Mouse (Mus musculus) neural tube, embryonic 14.5 days (tissue): ENCODE data around the gene Rpl39. TPM values are rescaled to one million over a fixed set of nuclear protein-coding genes. Genes with fewer than 3 reads are reported as not detected.

ENCODE experiments used
- ATAC-seq: fragments of 200-750 bp; cut with Nextera tagmentation; 2 replicates; pipeline ENCODE4 v1.8.0; 2017; ENCODE audit warnings: low read depth, mild to moderate bottlenecking, moderate TSS enrichment, moderate library complexity
- H3K27ac ChIP-seq: fragments of 300-500 bp; sonication (generic); 2 replicates; pipeline ENCODE4 v1.5.1; 2014; ENCODE audit warnings: low read depth, mild to moderate bottlenecking, control low read depth, low read length, moderate library complexity, mixed read lengths
- H3K27me3 ChIP-seq: fragments of 300-500 bp; sonication (generic); 2 replicates; pipeline ENCODE4 v1.6.1; 2014; ENCODE audit warnings: low read length; ENCODE audit not compliant: control insufficient read depth, insufficient read depth
- H3K36me3 ChIP-seq: fragments of 300-500 bp; sonication (generic); 2 replicates; pipeline ENCODE4 v1.6.1; 2014; ENCODE audit warnings: low read length, mixed read lengths; ENCODE audit not compliant: control insufficient read depth, insufficient read depth
- H3K4me1 ChIP-seq: fragments of 300-500 bp; sonication (generic); 2 replicates; pipeline ENCODE4 v1.6.1; 2014; ENCODE audit warnings: low read length; ENCODE audit not compliant: control insufficient read depth, insufficient read depth
- H3K4me2 ChIP-seq: fragments of 300-500 bp; sonication (generic); 2 replicates; pipeline ENCODE4 v1.6.1; 2014; ENCODE audit warnings: mild to moderate bottlenecking, low read depth, low read length, control low read depth
- H3K4me3 ChIP-seq: fragments of 300-500 bp; sonication (generic); 2 replicates; pipeline ENCODE4 v1.5.1; 2014; ENCODE audit warnings: low read depth, low read length, control low read depth, mixed read lengths
- H3K9ac ChIP-seq: fragments of 300-500 bp; sonication (generic); replicated peaks from 2 replicates; pipeline ENCODE4 v1.6.1; 2014; ENCODE audit warnings: low read depth, mild to moderate bottlenecking, control low read depth, low read length, mixed read lengths
- H3K9me3 ChIP-seq: fragments of 300-500 bp; sonication (generic); 2 replicates; pipeline ENCODE4 v1.6.1; 2016; ENCODE audit warnings: low read length; ENCODE audit not compliant: control insufficient read depth
- WGBS: fragments of 180-500 bp; shearing (Covaris S2); extraction: QIAGEN DNeasy Blood & Tissue Kit; methylation state at CpG from one replicate; pipeline ENCODE4 v1.1.7; 2014; 5-methylcytosine and 5-hydroxymethylcytosine counted together
- polyA plus RNA-seq: library from polyadenylated mRNA; unstranded; fragments of >200 nt; fragmentation: Nextera tagmentation; extraction: Ambion mirVana; gene quantifications from 2 replicates; pipeline ENCODE4 v1.2.1, GENCODE M21; 2014

Rpl39 gene
- polyA plus RNA-seq, 1 experiment from 2014 or later: 307 TPM

GRCm38 (mm10) chrX:37042726-37043125, 42.5 kb downstream of the Rpl39 start:
- ATAC-seq: no peak
- Histone ChIP-seq H3K4me1 (no peaks in the 10 kb centered on the region), H3K27me3 (no peaks in the 10 kb centered on the region), H3K9me3 (no peaks in the 10 kb centered on the region), H3K4me2 (no peak overlapping the region), H3K36me3 (no peaks in the 10 kb centered on the region), H3K9ac (no peak overlapping the region), H3K4me3 (no peak overlapping the region), H3K27ac (no peak overlapping the region)
- 22% methylated on average over 9 of the region's 9 CpGs for WGBS

Other genes with a start within 250 kb of the Rpl39 start
- 129 and 134 TPM in 2 replicates for gene Ube2a, start 211.5 kb downstream of the Rpl39 start, polyA plus RNA-seq
- 27.5 and 29.7 TPM in 2 replicates for gene C330007P06Rik, start 211.3 kb downstream of the Rpl39 start, polyA plus RNA-seq
- gene Nkrf, start 182.5 kb downstream of the Rpl39 start, polyA plus RNA-seq: 21.4 and 25.6 TPM in 2 replicates
- 79.6 and 82.8 TPM in 2 replicates for gene Sept6, start 93.6 kb downstream of the Rpl39 start, polyA plus RNA-seq
- not detected in 2 replicates for gene Sowahd, start 36.6 kb downstream of the Rpl39 start, polyA plus RNA-seq
- 32.4 and 33.6 TPM in 2 replicates for gene Upf3b, start 24.9 kb upstream of the Rpl39 start, polyA plus RNA-seq
- gene Nkap, start 41.4 kb upstream of the Rpl39 start, polyA plus RNA-seq: 31.3 and 32.7 TPM in 2 replicates
- 0.29 and 0.48 TPM in 2 replicates for gene Akap14, start 83.4 kb upstream of the Rpl39 start, polyA plus RNA-seq
- 681 and 844 TPM in 2 replicates for gene Ndufa1, start 105.8 kb upstream of the Rpl39 start, polyA plus RNA-seq
- gene Rnf113a1, start 105.8 kb upstream of the Rpl39 start, polyA plus RNA-seq: 21.8 and 27.1 TPM in 2 replicates
- not detected in 2 replicates for gene Gm9, start 125.6 kb upstream of the Rpl39 start, polyA plus RNA-seq
- gene Rhox1, start 136.9 kb upstream of the Rpl39 start, polyA plus RNA-seq: not detected in 2 replicates
- gene Rhox2a, start 159.6 kb upstream of the Rpl39 start, polyA plus RNA-seq: not detected in 2 replicates
- not detected in 2 replicates for gene Rhox3a, start 164.5 kb upstream of the Rpl39 start, polyA plus RNA-seq
- not detected in 2 replicates for gene Rhox4a, start 179.9 kb upstream of the Rpl39 start, polyA plus RNA-seq